Comparison of ENCODE assay signal across 32 mouse cellular contexts in the genomic region with DNA sequence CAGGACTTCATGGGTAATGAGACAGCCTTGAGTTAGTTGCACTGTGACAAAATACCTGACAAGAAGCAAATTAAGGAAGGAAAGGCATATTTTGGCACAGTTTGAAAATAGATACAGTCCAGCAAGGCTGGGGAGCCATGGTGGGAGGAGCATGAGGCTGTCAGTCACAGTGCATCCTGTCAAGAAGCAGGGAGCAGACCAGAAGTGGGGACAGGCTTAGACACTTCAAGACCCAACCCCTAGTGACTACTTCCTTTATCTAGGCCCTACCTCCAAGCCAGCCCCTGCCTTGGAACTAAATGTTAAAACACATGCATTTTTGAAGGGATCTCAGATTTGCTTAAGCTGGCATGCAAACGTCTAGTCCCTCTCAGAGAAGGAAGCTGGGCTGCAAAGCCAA. TPM values are rescaled to one million over a fixed set of nuclear protein-coding genes. Genes with fewer than 3 reads are reported as not detected.
A peak's percentile ranks its signal among the peaks of the same experiment; 100 is the strongest.
DNase-seq lines count a peak whose midpoint lies in the region; ATAC-seq and TF ChIP-seq lines count a peak whose summit lies in the region.
"Had no signal": no experiment of that assay in that cellular context is flagged by ENCODE, and none has a peak within 500 bp of the region (broad histone marks: within the 10 kb centered on the region; RNA-seq: fewer than 3 reads in every experiment).

No protein-coding gene starts in this region.

- no peaks in the 10 kb centered on the region; a peak in 2 of 4 replicates for H3K27me3 ChIP-seq in MEL (ENCODE audit: control insufficient read depth in 1 of 2, insufficient read depth in 2 of 2, low read length in 2 of 2)
- H3K27me3 ChIP-seq in forebrain, embryonic 13.5 days, result peaks cover 4% of the 10 kb centered on the region; the same call in 1 of the 2 replicates
- H3K27me3 ChIP-seq: intestine, embryonic 15.5 days; Patski had no signal

- no peak overlapping the region for H3K4me3 ChIP-seq in MEL (ENCODE audit: control insufficient read depth in 1 of 2, insufficient read depth in 1 of 2, low read depth in 2 of 2, low read length in 2 of 2)
- H3K4me3 ChIP-seq in forebrain, embryonic 13.5 days, result no peak overlapping the region
- H3K4me3 ChIP-seq: forebrain, embryonic 10.5 days; hindbrain, embryonic 10.5 days; hindbrain, embryonic 13.5 days; intestine, embryonic 15.5 days had no signal

- H3K4me2 ChIP-seq in forebrain, embryonic 13.5 days, result no peak overlapping the region
- H3K4me2 ChIP-seq: heart, embryonic 11.5 days; hindbrain, embryonic 13.5 days; intestine, embryonic 15.5 days had no signal

- no peaks in the 10 kb centered on the region for H3K79me2 ChIP-seq in MEL (ENCODE audit: control insufficient read depth, insufficient read depth, low read length, poor library complexity)

- DNase-seq in 416B (ENCODE audit: low read depth) (peak; percentile 40), MEL (ENCODE audit: low read depth, low spot score) (peak; percentile 37)
- no peak for DNase-seq in kidney, postnatal 10 days
- DNase-seq in urinary bladder, postnatal 14 days (ENCODE audit: low spot score), result no peak
- DNase-seq: adrenal gland, adult 2 months; adrenal gland, postnatal 14 days; cerebellum, adult 11 months; cerebellum, adult 2 months; cerebellum, adult 9-11 months; cerebellum, postnatal 25 days; forebrain, postnatal 0 days; gastrocnemius, postnatal 10 days; gastrocnemius, postnatal 36 days; heart, adult 11 months had no signal

- H3K4me1 ChIP-seq in MEL (ENCODE audit: control insufficient read depth in 1 of 2, insufficient read depth in 2 of 2, low read length in 2 of 2), result no peaks in the 10 kb centered on the region
- H3K4me1 ChIP-seq in forebrain, embryonic 13.5 days, result peaks cover 6% of the 10 kb centered on the region
- H3K4me1 ChIP-seq: hindbrain, embryonic 13.5 days; intestine, embryonic 15.5 days had no signal

- 66% methylated on average over 1 of the region's 1 CpGs for WGBS in forebrain, embryonic 13.5 days

- H3K27ac ChIP-seq in MEL (ENCODE audit: control insufficient read depth, low read depth, low read length), result no peak overlapping the region
- no peak overlapping the region for H3K27ac ChIP-seq in forebrain, embryonic 13.5 days
- H3K27ac ChIP-seq: forebrain, embryonic 10.5 days; hindbrain, embryonic 10.5 days; hindbrain, embryonic 13.5 days; intestine, embryonic 15.5 days had no signal

- TF ChIP-seq EP300 in MEL (IDR thresholded peaks at IDR 0.05; ENCODE audit: low read depth in 1 of 2, low read length in 2 of 2), result no peak

- no peak for TF ChIP-seq RAD21 in MEL (IDR thresholded peaks at IDR 0.05; ENCODE audit: low read depth, low read length)

- peak; percentile 46 to 47; a peak in 3 of 4 replicates for ATAC-seq in hematopoietic stem cell, adult 5-6 weeks (replicated peaks in 1 of 2; ENCODE audit: insufficient read depth in 1 of 2, low FRiP score in 2 of 2, low TSS enrichment in 1 of 2, low read depth in 1 of 2, poor library complexity in 2 of 2, severe bottlenecking in 2 of 2)
- ATAC-seq in forebrain, embryonic 13.5 days, result no peak
- ATAC-seq: forebrain, embryonic 14.5 days; forebrain, postnatal 0 days; hindbrain, embryonic 16.5 days; intestine, embryonic 15.5 days; Patski had no signal

- TF ChIP-seq CTCF in MEL (IDR thresholded peaks at IDR 0.05 in 2 of 3, conservative IDR thresholded peaks at IDR 0.05 in 1 of 3; ENCODE audit: control insufficient read depth in 1 of 3, insufficient read depth in 1 of 3, low read depth in 2 of 3, low read length in 3 of 3, poor library complexity in 1 of 3, severe bottlenecking in 1 of 3), result no peak

- TF ChIP-seq POLR2A in MEL (IDR thresholded peaks at IDR 0.05; ENCODE audit: control insufficient read depth in 1 of 2, insufficient read depth in 1 of 2, low read depth in 1 of 2, low read length in 2 of 2, poor library complexity in 1 of 2), result no peak

- H3K9me3 ChIP-seq in MEL (replicated peaks; ENCODE audit: insufficient read depth, low read length), result no peaks in the 10 kb centered on the region
- H3K9me3 ChIP-seq in forebrain, embryonic 13.5 days (replicated peaks), result no peaks in the 10 kb centered on the region
- H3K9me3 ChIP-seq: forebrain, embryonic 10.5 days; hindbrain, embryonic 10.5 days; hindbrain, embryonic 13.5 days; intestine, embryonic 15.5 days had no signal

- H3K9ac ChIP-seq in MEL (ENCODE audit: control insufficient read depth, low read depth, low read length, poor library complexity, severe bottlenecking), result no peak overlapping the region
- H3K9ac ChIP-seq in forebrain, embryonic 13.5 days, result no peak overlapping the region
- H3K9ac ChIP-seq: forebrain, postnatal 0 days; hindbrain, embryonic 13.5 days; intestine, embryonic 15.5 days had no signal

- no peaks in the 10 kb centered on the region for H3K36me3 ChIP-seq in MEL (ENCODE audit: control insufficient read depth in 1 of 2, insufficient read depth in 2 of 2, low read length in 2 of 2)
- no peaks in the 10 kb centered on the region for H3K36me3 ChIP-seq in forebrain, embryonic 13.5 days (ENCODE audit: poor library complexity, severe bottlenecking)
- H3K36me3 ChIP-seq: forebrain, embryonic 10.5 days; hindbrain, embryonic 10.5 days; hindbrain, embryonic 13.5 days; intestine, embryonic 15.5 days had no signal

TF ChIP-seq in MEL, 35 proteins besides CTCF, POLR2A, EP300 and RAD21:
- TF ChIP-seq UBTF (IDR thresholded peaks at IDR 0.05; ENCODE audit: borderline replicate concordance, insufficient read depth, low read depth, low read length) (no peak), MXI1 (IDR thresholded peaks at IDR 0.05; ENCODE audit: low read depth, low read length) (no peak), POLR2AphosphoS5 (IDR thresholded peaks at IDR 0.05; ENCODE audit: borderline replicate concordance, low read depth, low read length) (no peak), GABPA (IDR thresholded peaks at IDR 0.05; ENCODE audit: low read depth, low read length) (no peak), E2F4 (IDR thresholded peaks at IDR 0.05; ENCODE audit: borderline replicate concordance, low read depth, low read length) (no peak), ZKSCAN1 (IDR thresholded peaks at IDR 0.05; ENCODE audit: low read depth, low read length) (no peak), SMC3 (IDR thresholded peaks at IDR 0.05; ENCODE audit: low read depth, low read length) (no peak), ZMIZ1 (IDR thresholded peaks at IDR 0.05; ENCODE audit: low read depth, low read length) (no peak), ZC3H11A (IDR thresholded peaks at IDR 0.05; ENCODE audit: low read depth, low read length) (no peak), ELF1 (IDR thresholded peaks at IDR 0.05; ENCODE audit: low read depth, low read length) (no peak), MEF2A (IDR thresholded peaks at IDR 0.05; ENCODE audit: extremely low read depth, insufficient replicate concordance, low read depth, low read length, poor library complexity, severe bottlenecking) (no peak), USF2 (IDR thresholded peaks at IDR 0.05; ENCODE audit: borderline replicate concordance in 1 of 2, insufficient read depth in 1 of 2, low read depth in 1 of 2, low read length in 2 of 2) (no peak)

RNA-seq across cellular contexts. Expression of gene Ttll11, which starts 20.7 kb away (rescaled TPM):
- total RNA-seq in MEL (2012; rRNA removed), result 1.2 TPM in 2 replicates
- 1 to 10 TPM in 1 of 2 experiments, not detected in 1; 2.5 TPM for polyA plus RNA-seq in MEL (2012; ENCODE audit: insufficient read depth in 1 of 2, insufficient read length in 2 of 2, low read depth in 1 of 2, low replicate concordance in 2 of 2, missing spikeins in 1 of 2)
- total RNA-seq in hematopoietic stem cell, adult 5-6 weeks (2017), result not detected in 2 replicates
- polyA plus RNA-seq in forebrain, embryonic 13.5 days (2015; fragmentation: Nextera tagmentation; extraction: Ambion mirVana), result 1.8 and 2.2 TPM in 2 replicates

RNA-seq across cellular contexts. Expression of gene Ndufa8, which starts 48.8 kb away (rescaled TPM):
- 167 and 186 TPM in 2 replicates for total RNA-seq in MEL (2012; rRNA removed)
- polyA plus RNA-seq in MEL (2012; ENCODE audit: insufficient read depth in 1 of 2, insufficient read length in 2 of 2, low read depth in 1 of 2, low replicate concordance in 2 of 2, missing spikeins in 1 of 2), result 100 to 1,000 TPM in 1 of 2 experiments, not detected in 1; 357 TPM
- 43.2 and 54.3 TPM in 2 replicates for total RNA-seq in hematopoietic stem cell, adult 5-6 weeks (2017)
- polyA plus RNA-seq in forebrain, embryonic 13.5 days (2015; fragmentation: Nextera tagmentation; extraction: Ambion mirVana), result 222 and 237 TPM in 2 replicates

RNA-seq across cellular contexts. Expression of gene Morn5, which starts 48.9 kb away (rescaled TPM):
- 0.81 and 0.98 TPM in 2 replicates for total RNA-seq in MEL (2012; rRNA removed)
- 1 to 10 TPM in 1 of 2 experiments, not detected in 1; 1.3 TPM for polyA plus RNA-seq in MEL (2012; ENCODE audit: insufficient read depth in 1 of 2, insufficient read length in 2 of 2, low read depth in 1 of 2, low replicate concordance in 2 of 2, missing spikeins in 1 of 2)
- not detected in 2 replicates for total RNA-seq in hematopoietic stem cell, adult 5-6 weeks (2017)
- polyA plus RNA-seq in forebrain, embryonic 13.5 days (2015; fragmentation: Nextera tagmentation; extraction: Ambion mirVana), result 2.0 and 4.1 TPM in 2 replicates
- total RNA-seq: adrenal gland, adult 2 months; adrenal gland, postnatal 14 days; adrenal gland, postnatal 4 days; ES-E14; gastrocnemius, adult 18-20 months; gastrocnemius, postnatal 10 days; gastrocnemius, postnatal 36 days; heart, adult 8-10 months; heart, postnatal 25 days had no signal
- polyA plus RNA-seq: adrenal gland, adult 2 months; embryonic facial prominence, embryonic 11.5 days; heart, embryonic 14.5 days; heart, postnatal 0 days had no signal

Comparison
In these comparisons a context has a peak if more than half of its experiments do, and no peak if none do; other contexts are left out.
1. DNase-seq: peak in 416B (single experiment) and MEL (single experiment); none in kidney, postnatal 10 days (single experiment) and urinary bladder, postnatal 14 days (single experiment).